Mouse (Mus musculus) embryonic fibroblast, embryonic 13.5 days (primary cell): Measurements from ENCODE around the gene Per1. TPM values are rescaled to one million over a fixed set of nuclear protein-coding genes. Genes with fewer than 3 reads are reported as not detected.

ENCODE experiments used
- H3K27ac ChIP-seq: 2 replicates; pipeline ENCODE4 v1.5.1; 2012; ENCODE audit warnings: low read length, control low read depth, inconsistent platforms; ENCODE audit not compliant: insufficient read depth
- H3K4me1 ChIP-seq: 2 replicates; pipeline ENCODE4 v1.6.1; 2011; ENCODE audit warnings: low read length; ENCODE audit not compliant: control insufficient read depth, insufficient read depth
- H3K4me3 ChIP-seq: 2 replicates; pipeline ENCODE4 v1.5.1; 2011; ENCODE audit warnings: mild to moderate bottlenecking, control low read depth, low read length; ENCODE audit not compliant: insufficient read depth
- CTCF ChIP-seq: IDR thresholded peaks from 2 replicates; pipeline ENCODE4 v1.5.1; 2011; ENCODE audit warnings: mild to moderate bottlenecking, control low read depth, low read length, moderate library complexity, borderline replicate concordance; ENCODE audit not compliant: insufficient read depth
- POLR2A ChIP-seq: IDR thresholded peaks from 2 replicates; pipeline ENCODE4 v1.6.1; 2011; ENCODE audit warnings: low read depth, mild to moderate bottlenecking, control low read depth, low read length, moderate library complexity
- polyA plus RNA-seq: library from polyadenylated mRNA; stranded (reverse); fragments of >200 nt; gene quantifications from 2 replicates; pipeline ENCODE4 v1.2.4, GENCODE M21; 2011; ENCODE audit warnings: low read depth; ENCODE audit not compliant: missing spikeins, insufficient read length

The Per1 gene
- polyA plus RNA-seq, 1 experiment: 30.9 TPM

DNA sequence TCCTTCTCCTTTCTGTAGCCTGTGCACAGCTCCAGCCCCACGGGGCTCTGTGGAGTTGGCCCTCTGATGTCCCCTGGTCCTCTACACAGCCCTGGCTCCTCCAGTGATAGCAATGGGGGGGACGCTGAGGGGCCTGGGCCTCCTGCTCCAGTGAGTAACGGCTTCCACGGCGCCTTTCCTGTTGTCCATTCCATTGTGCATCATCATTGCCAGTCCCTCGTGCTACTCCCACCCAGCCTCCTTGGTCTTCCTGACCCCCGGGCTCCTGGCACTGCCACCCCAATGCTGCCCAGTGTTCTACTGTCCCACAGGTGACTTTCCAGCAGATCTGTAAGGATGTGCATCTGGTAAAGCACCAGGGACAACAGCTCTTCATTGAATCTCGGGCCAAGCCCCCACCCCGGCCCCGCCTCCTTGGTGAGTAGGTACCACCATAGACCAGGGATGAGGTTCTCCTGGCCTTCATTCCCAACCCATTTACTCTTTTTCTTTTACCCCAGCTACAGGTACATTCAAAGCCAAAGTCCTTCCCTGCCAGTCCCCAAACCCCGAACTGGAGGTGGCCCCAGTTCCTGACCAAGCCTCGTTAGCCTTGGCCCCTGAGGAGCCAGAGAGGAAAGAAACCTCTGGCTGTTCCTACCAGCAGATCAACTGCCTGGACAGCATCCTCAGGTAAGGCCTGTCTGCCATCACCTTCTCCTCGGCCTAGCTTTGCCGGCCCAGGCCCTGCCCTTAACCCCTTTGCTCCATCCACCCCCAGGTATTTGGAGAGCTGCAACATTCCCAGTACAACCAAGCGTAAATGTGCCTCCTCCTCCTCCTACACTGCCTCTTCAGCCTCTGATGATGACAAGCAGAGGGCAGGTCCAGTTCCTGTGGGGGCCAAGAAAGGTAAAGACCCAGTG lies 8.8 kb downstream of the Per1 start:
- H3K27ac ChIP-seq: no peak overlapping the region
- peaks cover 4% of the 10 kb centered on the region for H3K4me1 ChIP-seq
- no peak overlapping the region for H3K4me3 ChIP-seq
- TF ChIP-seq CTCF (no peak), POLR2A (no peak)

DNA sequence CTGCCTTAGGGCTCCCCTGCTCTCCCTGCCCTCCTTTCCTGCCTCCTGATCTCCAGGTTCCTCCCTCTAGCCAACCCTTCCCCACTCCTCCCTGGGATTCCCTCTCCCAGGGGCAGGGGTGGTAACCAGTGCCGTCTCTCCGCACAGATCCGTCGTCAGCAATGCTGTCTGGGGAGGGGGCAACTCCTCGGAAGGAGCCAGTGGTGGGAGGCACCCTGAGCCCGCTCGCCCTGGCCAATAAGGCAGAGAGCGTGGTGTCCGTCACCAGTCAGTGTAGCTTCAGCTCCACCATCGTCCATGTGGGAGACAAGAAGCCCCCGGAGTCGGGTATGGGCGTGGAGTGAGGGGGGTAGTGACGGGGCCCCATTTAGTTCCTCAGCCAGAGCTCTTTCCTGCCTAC lies 9.5 kb downstream of the Per1 start:
- no peak overlapping the region for H3K4me3 ChIP-seq
- no peak for TF ChIP-seq CTCF
- TF ChIP-seq POLR2A: no peak
- peaks cover 4% of the 10 kb centered on the region for H3K4me1 ChIP-seq
- H3K27ac ChIP-seq: no peak overlapping the region

DNA sequence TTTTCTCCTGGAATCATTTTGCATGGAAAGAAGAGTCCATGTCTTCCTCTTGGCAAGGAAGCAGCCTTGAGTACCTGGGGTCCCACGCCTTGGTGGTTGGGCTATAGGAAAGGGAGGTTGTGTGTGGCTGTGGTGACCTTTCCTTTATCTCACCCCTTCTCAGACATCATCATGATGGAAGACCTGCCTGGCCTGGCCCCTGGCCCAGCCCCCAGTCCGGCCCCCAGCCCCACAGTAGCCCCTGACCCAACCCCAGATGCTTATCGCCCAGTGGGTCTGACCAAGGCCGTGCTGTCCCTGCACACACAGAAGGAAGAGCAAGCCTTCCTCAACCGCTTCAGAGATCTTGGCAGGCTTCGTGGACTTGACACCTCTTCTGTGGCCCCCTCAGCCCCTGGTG lies 10.2 kb downstream of the Per1 start:
- no peak overlapping the region for H3K27ac ChIP-seq
- H3K4me1 ChIP-seq: peaks cover 4% of the 10 kb centered on the region
- TF ChIP-seq POLR2A (no peak), CTCF (no peak)
- no peak overlapping the region for H3K4me3 ChIP-seq

DNA sequence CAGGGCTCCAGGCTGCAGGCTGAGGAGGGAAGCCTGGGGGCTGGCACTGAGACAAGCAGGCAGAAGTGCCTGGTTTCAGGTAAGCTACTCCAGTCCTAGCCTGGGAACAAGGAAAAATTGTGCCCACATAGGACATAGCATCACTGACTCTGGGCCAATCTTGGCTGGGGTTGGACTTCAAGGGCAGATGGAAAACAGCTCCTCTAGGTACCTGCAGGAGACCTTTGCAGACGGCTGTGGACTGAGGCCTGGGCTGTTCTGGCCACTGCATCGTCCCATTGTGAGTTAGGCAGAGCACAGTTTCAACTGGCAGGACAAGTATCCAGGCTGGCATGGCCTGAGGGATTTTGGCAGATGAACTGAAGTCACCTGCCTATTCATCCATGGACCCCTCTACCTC lies 10.8 kb downstream of the Per1 start:
- TF ChIP-seq CTCF (no peak), POLR2A (no peak)

DNA sequence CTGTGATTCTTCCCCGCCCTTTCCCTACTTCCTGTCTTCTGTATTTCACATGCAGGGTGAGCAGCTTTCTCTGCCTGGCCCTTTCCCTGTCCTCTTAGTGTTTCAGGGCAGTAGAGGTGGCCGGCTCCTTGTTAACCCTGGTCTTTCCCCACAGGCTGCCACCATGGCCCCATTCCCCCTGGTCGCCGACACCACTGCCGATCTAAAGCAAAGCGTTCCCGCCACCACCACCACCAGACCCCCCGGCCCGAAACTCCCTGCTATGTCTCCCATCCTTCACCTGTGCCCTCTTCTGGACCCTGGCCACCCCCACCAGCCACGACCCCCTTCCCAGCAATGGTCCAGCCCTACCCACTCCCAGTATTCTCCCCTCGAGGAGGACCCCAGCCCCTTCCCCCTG lies 11.3 kb downstream of the Per1 start:
- TF ChIP-seq POLR2A (no peak), CTCF (no peak)
- Histone ChIP-seq H3K4me1 (peaks cover under 1% of the 10 kb centered on the region; the same call in 1 of the 2 replicates), H3K4me3 (no peak overlapping the region), H3K27ac (no peak overlapping the region)

More for the DNA sequence above, 10.8 kb downstream of the Per1 start:
- Histone ChIP-seq H3K4me3 (no peak overlapping the region), H3K27ac (no peak overlapping the region), H3K4me1 (peaks cover 1% of the 10 kb centered on the region)

DNA sequence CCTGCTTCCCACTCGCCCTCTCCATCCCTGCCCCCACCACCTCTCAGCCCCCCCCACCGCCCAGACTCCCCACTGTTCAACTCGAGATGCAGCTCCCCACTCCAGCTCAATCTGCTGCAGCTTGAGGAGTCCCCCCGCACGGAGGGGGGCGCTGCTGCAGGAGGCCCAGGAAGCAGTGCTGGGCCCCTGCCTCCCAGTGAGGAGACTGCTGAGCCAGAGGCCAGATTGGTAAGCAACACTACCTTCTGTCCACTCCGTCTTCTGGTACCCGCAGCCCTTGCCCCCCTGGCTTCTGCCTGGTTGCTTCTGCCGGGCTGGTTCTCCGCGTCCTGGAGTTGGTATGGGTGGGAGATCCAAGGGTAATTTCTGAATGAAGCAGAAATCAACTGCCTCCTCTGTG lies 11.8 kb downstream of the Per1 start:
- Histone ChIP-seq H3K27ac (no peak overlapping the region), H3K4me3 (no peak overlapping the region)

DNA sequence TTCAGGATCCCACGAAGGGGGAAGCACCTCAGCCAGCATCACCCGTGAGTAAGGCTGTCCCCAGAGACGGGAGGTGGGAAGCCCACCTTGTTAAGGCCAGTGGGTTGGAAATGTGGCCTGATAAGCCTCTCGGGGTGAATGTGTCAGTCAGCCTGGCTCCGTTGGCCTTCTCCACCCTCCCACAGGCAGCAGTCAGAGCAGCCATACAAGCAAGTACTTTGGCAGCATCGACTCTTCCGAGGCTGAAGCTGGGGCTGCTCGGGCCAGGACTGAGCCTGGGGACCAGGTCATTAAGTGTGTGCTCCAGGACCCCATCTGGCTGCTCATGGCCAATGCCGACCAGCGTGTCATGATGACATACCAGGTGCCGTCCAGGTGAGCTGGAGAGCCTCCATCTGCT lies 12.7 kb downstream of the Per1 start:
- no peak overlapping the region for H3K27ac ChIP-seq
- 0 out of 2 replicates have a peak, but pooled peaks cover 4% of the 10 kb centered on the region for H3K4me1 ChIP-seq
- TF ChIP-seq CTCF (no peak), POLR2A (no peak)
- no peak overlapping the region for H3K4me3 ChIP-seq

More for the DNA sequence above, 11.8 kb downstream of the Per1 start:
- peaks cover 4% of the 10 kb centered on the region; the same call in 1 of the 2 replicates for H3K4me1 ChIP-seq
- TF ChIP-seq CTCF: no peak
- no peak for TF ChIP-seq POLR2A

DNA sequence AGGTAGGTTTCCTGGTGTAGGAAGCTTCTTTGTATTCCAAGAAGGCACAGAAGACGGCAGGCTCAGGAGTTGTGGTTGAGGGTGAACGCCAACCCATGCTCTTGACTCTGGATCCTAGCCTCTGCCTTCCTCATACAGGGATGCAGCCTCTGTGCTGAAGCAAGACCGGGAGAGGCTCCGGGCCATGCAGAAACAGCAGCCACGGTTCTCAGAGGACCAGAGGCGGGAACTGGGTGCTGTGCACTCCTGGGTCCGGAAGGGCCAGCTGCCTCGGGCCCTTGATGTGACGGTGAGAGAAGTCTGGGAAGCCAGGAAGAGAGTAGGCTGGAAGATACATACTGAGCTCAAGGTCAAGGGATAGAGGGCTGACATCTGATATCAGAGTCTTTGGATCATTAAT lies 13.2 kb downstream of the Per1 start:
- Histone ChIP-seq H3K4me1 (0 out of 2 replicates have a peak, but pooled peaks cover 4% of the 10 kb centered on the region), H3K27ac (no peak overlapping the region), H3K4me3 (no peak overlapping the region)
- TF ChIP-seq POLR2A: no peak
- TF ChIP-seq CTCF: no peak

DNA sequence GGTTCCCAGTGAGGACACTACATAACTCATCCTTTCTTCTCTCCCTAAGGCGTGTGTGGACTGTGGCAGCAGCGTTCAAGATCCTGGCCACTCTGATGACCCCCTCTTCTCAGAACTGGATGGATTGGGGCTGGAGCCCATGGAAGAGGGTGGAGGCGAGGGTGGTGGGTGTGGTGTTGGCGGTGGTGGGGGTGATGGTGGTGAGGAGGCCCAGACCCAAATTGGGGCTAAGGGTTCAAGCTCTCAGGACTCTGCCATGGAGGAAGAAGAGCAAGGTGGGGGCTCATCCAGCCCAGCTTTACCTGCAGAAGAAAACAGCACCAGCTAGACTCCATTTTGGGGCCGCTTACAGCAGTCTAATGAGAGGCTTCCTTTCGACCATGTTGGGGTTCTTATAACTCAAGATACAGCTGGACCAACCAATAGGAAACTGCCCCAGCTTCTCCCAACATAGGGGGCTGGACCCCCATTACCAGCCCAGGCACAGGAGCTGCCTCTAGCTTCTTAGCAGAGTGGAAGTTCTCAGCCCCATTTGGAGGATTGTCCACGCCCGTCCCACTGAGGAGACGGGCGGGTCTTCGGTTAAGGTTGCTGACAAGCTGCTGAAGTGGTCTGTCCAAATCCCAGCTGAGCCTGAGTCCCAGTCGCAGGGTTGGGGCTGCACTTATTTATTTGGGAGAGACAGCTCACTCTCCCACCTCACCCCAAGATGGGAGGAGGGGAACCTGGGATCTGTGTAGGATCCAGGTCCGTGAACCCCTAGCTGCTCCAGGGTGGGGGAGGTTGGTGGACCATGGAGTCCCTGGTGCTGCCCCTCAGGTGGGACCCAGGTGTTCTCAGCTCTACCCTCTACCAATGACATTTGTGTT lies 14.2 kb downstream of the Per1 start:
- H3K27ac ChIP-seq: no peak overlapping the region
- TF ChIP-seq CTCF: no peak
- TF ChIP-seq POLR2A: no peak
- 0 out of 2 replicates have a peak, but pooled peaks cover 4% of the 10 kb centered on the region for H3K4me1 ChIP-seq
- H3K4me3 ChIP-seq: no peak overlapping the region
